Mouse (Mus musculus): ENCODE measurements at regions not wholly inside any gene's neighbourhood (a gene's known extent, or its start where the extent isn't known, plus 50 kb on each side); places are given as distances from the start of the nearest gene placed in this dataset.

- H3K27me3 ChIP-seq (replicated peaks; ENCODE audit: low read depth, poor library complexity, severe bottlenecking), result no peaks in the 10 kb centered on the region
- H3K4me1 ChIP-seq, result peaks cover 48% of the 10 kb centered on the region
- peak overlapping the region; percentile 55 for H3K27ac ChIP-seq (replicated peaks)
- no peak overlapping the region for H3K4me3 ChIP-seq
- 18% methylated on average over 11 of the region's 11 CpGs for WGBS
- H3K9me3 ChIP-seq, result no peaks in the 10 kb centered on the region
- peak; percentile 76 for DNase-seq (ENCODE audit: low spot score)
- H3K36me3 ChIP-seq (replicated peaks), result no peaks in the 10 kb centered on the region
These were observed 634.7 kb upstream of the 3110018I06Rik start for GRCm38 (mm10) chr12:106853711-106854240.

- WGBS, result 44% methylated on average over 2 of the region's 2 CpGs
- Histone ChIP-seq H3K9me3 (no peaks in the 10 kb centered on the region), H3K4me3 (no peak overlapping the region), H3K27ac (replicated peaks) (peak overlapping the region; percentile 82), H3K36me3 (replicated peaks) (no peaks in the 10 kb centered on the region), H3K4me1 (peaks cover 48% of the 10 kb centered on the region), H3K27me3 (replicated peaks; ENCODE audit: low read depth, poor library complexity, severe bottlenecking) (no peaks in the 10 kb centered on the region)
- DNase-seq (ENCODE audit: low spot score), result peak; percentile 76
These were observed 632.9 kb upstream of the 3110018I06Rik start for GRCm38 (mm10) chr12:106855520-106855919.

- Histone ChIP-seq H3K27ac (replicated peaks) (no peak overlapping the region), H3K9me3 (no peaks in the 10 kb centered on the region), H3K4me3 (no peak overlapping the region), H3K27me3 (replicated peaks; ENCODE audit: low read depth, poor library complexity, severe bottlenecking) (no peaks in the 10 kb centered on the region), H3K4me1 (no peaks in the 10 kb centered on the region; the same call in 1 of the 2 replicates), H3K36me3 (replicated peaks) (no peaks in the 10 kb centered on the region)
- WGBS, result 92% methylated on average over 5 of the region's 5 CpGs
- no peak for DNase-seq (ENCODE audit: low spot score)
These were observed 626.8 kb upstream of the 3110018I06Rik start for GRCm38 (mm10) chr12:106861638-106862037.

- Histone ChIP-seq H3K9me3 (no peaks in the 10 kb centered on the region), H3K36me3 (replicated peaks) (no peaks in the 10 kb centered on the region), H3K4me3 (no peak overlapping the region), H3K27ac (replicated peaks) (no peak overlapping the region), H3K27me3 (replicated peaks; ENCODE audit: low read depth, poor library complexity, severe bottlenecking) (no peaks in the 10 kb centered on the region), H3K4me1 (peaks cover 12% of the 10 kb centered on the region)
- DNase-seq (ENCODE audit: low spot score), result no peak
- 93% methylated on average over 8 of the region's 8 CpGs for WGBS
These were observed 624.4 kb upstream of the 3110018I06Rik start for GRCm38 (mm10) chr12:106864076-106864475.

- Histone ChIP-seq H3K36me3 (replicated peaks) (no peaks in the 10 kb centered on the region), H3K9me3 (no peaks in the 10 kb centered on the region), H3K4me3 (no peak overlapping the region), H3K27ac (replicated peaks) (no peak overlapping the region), H3K4me1 (peaks cover 12% of the 10 kb centered on the region), H3K27me3 (replicated peaks; ENCODE audit: low read depth, poor library complexity, severe bottlenecking) (no peaks in the 10 kb centered on the region)
- peak; percentile 47 for DNase-seq (ENCODE audit: low spot score)
- WGBS, result 64% methylated on average over 6 of the region's 6 CpGs
These were observed 620.4 kb upstream of the 3110018I06Rik start for GRCm38 (mm10) chr12:106868036-106868435.

GRCm38 (mm10) chr12:106871481-106871880, 617.0 kb upstream of the 3110018I06Rik start:
- H3K36me3 ChIP-seq (replicated peaks), result no peaks in the 10 kb centered on the region
- no peak overlapping the region for H3K4me3 ChIP-seq
- no peaks in the 10 kb centered on the region for H3K27me3 ChIP-seq (replicated peaks; ENCODE audit: low read depth, poor library complexity, severe bottlenecking)
- H3K9me3 ChIP-seq, result no peaks in the 10 kb centered on the region
- H3K4me1 ChIP-seq, result peaks cover 12% of the 10 kb centered on the region
- H3K27ac ChIP-seq (replicated peaks), result no peak overlapping the region
- DNase-seq (ENCODE audit: low spot score), result no peak
- WGBS, result 87% methylated on average over 11 of the region's 11 CpGs

- H3K27me3 ChIP-seq (replicated peaks; ENCODE audit: low read depth, poor library complexity, severe bottlenecking), result no peaks in the 10 kb centered on the region
- no peaks in the 10 kb centered on the region for H3K9me3 ChIP-seq
- H3K4me1 ChIP-seq, result peaks cover 9% of the 10 kb centered on the region
- 88% methylated on average over 11 of the region's 11 CpGs for WGBS
- no peak for DNase-seq (ENCODE audit: low spot score)
- no peaks in the 10 kb centered on the region for H3K36me3 ChIP-seq (replicated peaks)
- H3K27ac ChIP-seq (replicated peaks), result no peak overlapping the region; the same call in 1 of the 2 replicates
- H3K4me3 ChIP-seq, result no peak overlapping the region
These were observed 615.3 kb upstream of the 3110018I06Rik start for GRCm38 (mm10) chr12:106872966-106873730.

- H3K36me3 ChIP-seq (replicated peaks), result no peaks in the 10 kb centered on the region
- DNase-seq (ENCODE audit: low spot score), result no peak
- 89% methylated on average over 6 of the region's 6 CpGs for WGBS
- H3K4me1 ChIP-seq, result peaks cover 24% of the 10 kb centered on the region
- H3K9me3 ChIP-seq, result no peaks in the 10 kb centered on the region
- no peak overlapping the region for H3K27ac ChIP-seq (replicated peaks)
- H3K27me3 ChIP-seq (replicated peaks; ENCODE audit: low read depth, poor library complexity, severe bottlenecking), result no peaks in the 10 kb centered on the region
- H3K4me3 ChIP-seq, result no peak overlapping the region
These were observed 598.1 kb upstream of the 3110018I06Rik start for GRCm38 (mm10) chr12:106890319-106890718.

GRCm38 (mm10) chr12:106894061-106894460, 594.4 kb upstream of the 3110018I06Rik start:
- H3K4me3 ChIP-seq, result no peak overlapping the region
- DNase-seq (ENCODE audit: low spot score), result no peak
- no peaks in the 10 kb centered on the region for H3K27me3 ChIP-seq (replicated peaks; ENCODE audit: low read depth, poor library complexity, severe bottlenecking)
- peaks cover 4% of the 10 kb centered on the region; the same call in 1 of the 2 replicates for H3K9me3 ChIP-seq
- H3K36me3 ChIP-seq (replicated peaks), result no peaks in the 10 kb centered on the region
- H3K27ac ChIP-seq (replicated peaks), result no peak overlapping the region
- H3K4me1 ChIP-seq, result peaks cover 24% of the 10 kb centered on the region
- 45% methylated on average over 1 of the region's 1 CpGs for WGBS

GRCm38 (mm10) chr12:106904202-106904601, 584.2 kb upstream of the 3110018I06Rik start:
- no peak overlapping the region for H3K4me3 ChIP-seq
- H3K36me3 ChIP-seq (replicated peaks), result no peaks in the 10 kb centered on the region
- no peak for DNase-seq (ENCODE audit: low spot score)
- no peaks in the 10 kb centered on the region for H3K9me3 ChIP-seq
- no peak overlapping the region for H3K27ac ChIP-seq (replicated peaks)
- no peaks in the 10 kb centered on the region for H3K27me3 ChIP-seq (replicated peaks; ENCODE audit: low read depth, poor library complexity, severe bottlenecking)
- WGBS, result 84% methylated on average over 5 of the region's 5 CpGs
- H3K4me1 ChIP-seq, result peaks cover 30% of the 10 kb centered on the region

- H3K4me3 ChIP-seq, result no peak overlapping the region
- WGBS, result 42% methylated on average over 3 of the region's 3 CpGs
- DNase-seq (ENCODE audit: low spot score), result no peak
- 0 out of 2 replicates have a peak overlapping the region, but pooled peaks have one; percentile 8 for H3K27ac ChIP-seq (replicated peaks)
- H3K27me3 ChIP-seq (replicated peaks; ENCODE audit: low read depth, poor library complexity, severe bottlenecking), result no peaks in the 10 kb centered on the region
- H3K9me3 ChIP-seq, result no peaks in the 10 kb centered on the region
- no peaks in the 10 kb centered on the region for H3K36me3 ChIP-seq (replicated peaks)
- H3K4me1 ChIP-seq, result 0 out of 2 replicates have a peak, but pooled peaks cover 6% of the 10 kb centered on the region
These were observed 575.6 kb upstream of the 3110018I06Rik start for GRCm38 (mm10) chr12:106912782-106913181.

GRCm38 (mm10) chr12:106922571-106922991, 565.9 kb upstream of the 3110018I06Rik start:
- H3K4me3 ChIP-seq, result no peak overlapping the region
- H3K9me3 ChIP-seq, result no peaks in the 10 kb centered on the region
- H3K4me1 ChIP-seq, result peaks cover 18% of the 10 kb centered on the region
- H3K27me3 ChIP-seq (replicated peaks; ENCODE audit: low read depth, poor library complexity, severe bottlenecking), result no peaks in the 10 kb centered on the region
- peak overlapping the region; percentile 85 for H3K27ac ChIP-seq (replicated peaks)
- H3K36me3 ChIP-seq (replicated peaks), result no peaks in the 10 kb centered on the region
- DNase-seq (ENCODE audit: low spot score), result peak; percentile 71
- 39% methylated on average over 12 of the region's 12 CpGs for WGBS

- Histone ChIP-seq H3K9me3 (no peaks in the 10 kb centered on the region), H3K27ac (replicated peaks) (no peak overlapping the region), H3K4me3 (no peak overlapping the region), H3K4me1 (peaks cover 19% of the 10 kb centered on the region), H3K36me3 (replicated peaks) (no peaks in the 10 kb centered on the region), H3K27me3 (replicated peaks; ENCODE audit: low read depth, poor library complexity, severe bottlenecking) (no peaks in the 10 kb centered on the region)
- WGBS, result 75% methylated on average over 5 of the region's 5 CpGs
- no peak for DNase-seq (ENCODE audit: low spot score)
These were observed 560.0 kb upstream of the 3110018I06Rik start for GRCm38 (mm10) chr12:106928389-106928788.

All from embryonic facial prominence, embryonic 10.5 days (tissue).